Mouse (Mus musculus) megakaryocyte, embryonic 14.5 days (primary cell): ENCODE results near the gene Mrm3.

Experiments
- FLI1 ChIP-seq: IDR thresholded peaks from 2 replicates; pipeline ENCODE4 v1.6.1; 2012; ENCODE audit warnings: low read length, inconsistent platforms, mixed read lengths
- GATA1 ChIP-seq: IDR thresholded peaks from 3 replicates; pipeline ENCODE4 v1.6.1; 2012; ENCODE audit warnings: mixed read lengths, low read length, inconsistent platforms, borderline replicate concordance

DNA sequence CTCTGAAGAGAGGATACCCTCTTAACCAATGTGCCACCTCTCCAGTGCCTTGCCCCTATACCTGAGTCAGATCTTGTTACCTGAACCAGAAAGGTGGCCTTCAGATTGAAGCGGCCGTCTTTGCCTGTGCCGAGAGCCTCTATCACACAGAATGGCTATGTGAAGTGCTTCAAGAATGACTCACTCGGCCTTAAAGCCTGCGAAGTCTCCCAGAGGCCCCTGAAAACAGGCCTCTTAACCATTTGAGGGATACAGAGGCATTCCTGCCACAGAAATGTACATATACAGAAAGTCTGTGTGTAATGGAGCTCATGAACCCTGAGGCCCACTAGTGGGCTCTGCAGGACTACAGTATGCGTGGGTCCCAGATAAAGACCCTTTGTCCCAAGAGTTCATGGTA is 40.3 kb downstream of the Mrm3 start:
- TF ChIP-seq GATA1 (no peak), FLI1 (no peak)
